Mouse (Mus musculus) heart, embryonic 14.5 days (tissue): ENCODE data around the gene Kdm2b. TPM values are rescaled to one million over a fixed set of nuclear protein-coding genes. Genes with fewer than 3 reads are reported as not detected.

Source experiments
- ATAC-seq: fragments of 200-750 bp; cut with Nextera tagmentation; 2 replicates; pipeline ENCODE4 v1.8.0; 2017; ENCODE audit warnings: low read depth, moderate TSS enrichment; ENCODE audit not compliant: insufficient number of reproducible peaks, insufficient read depth, low FRiP score
- H3K27ac ChIP-seq, 2 experiments: fragments of 200-500 bp in 1 of 2; fragments of 300-500 bp in 1 of 2; sonication (generic) in 1 of 2; replicated peaks in 1 of 2; 2 replicates each; pipeline ENCODE4 v1.5.1; 2012 to 2014; ENCODE audit warnings: low read depth in 2 of 2, low read length in 2 of 2, control low read depth in 1 of 2, mild to moderate bottlenecking in 1 of 2, mixed read lengths in 1 of 2; ENCODE audit not compliant: control insufficient read depth in 1 of 2, insufficient read depth in 1 of 2
- H3K27me3 ChIP-seq: fragments of 300-500 bp; sonication (generic); 2 replicates; pipeline ENCODE4 v1.6.1; 2014; ENCODE audit warnings: mild to moderate bottlenecking, low read length, control low read depth; ENCODE audit not compliant: control insufficient read depth, insufficient read depth
- H3K36me3 ChIP-seq: fragments of 300-500 bp; sonication (generic); 2 replicates; pipeline ENCODE4 v1.6.1; 2014; ENCODE audit warnings: mild to moderate bottlenecking, control low read depth, low read length, mixed read lengths; ENCODE audit not compliant: control insufficient read depth, insufficient read depth
- H3K4me1 ChIP-seq, 2 experiments: fragments of 200-500 bp in 1 of 2; fragments of 300-500 bp in 1 of 2; sonication (generic) in 1 of 2; 2 replicates each; pipeline ENCODE4 v1.6.1; 2012 to 2014; ENCODE audit warnings: low read length in 2 of 2, control low read depth in 1 of 2, mixed read lengths in 1 of 2; ENCODE audit not compliant: control insufficient read depth in 2 of 2, insufficient read depth in 2 of 2
- H3K4me2 ChIP-seq: fragments of 300-500 bp; sonication (generic); 2 replicates; pipeline ENCODE4 v1.6.1; 2014; ENCODE audit warnings: mild to moderate bottlenecking, low read length
- H3K4me3 ChIP-seq, 2 experiments: fragments of 200-500 bp in 1 of 2; fragments of 300-500 bp in 1 of 2; sonication (generic) in 1 of 2; 2 replicates each; pipeline ENCODE4 v1.5.1; 2012 to 2014; ENCODE audit warnings: low read length in 2 of 2, mild to moderate bottlenecking in 2 of 2, control low read depth in 1 of 2, low read depth in 1 of 2, moderate library complexity in 1 of 2; ENCODE audit not compliant: control insufficient read depth in 1 of 2, insufficient read depth in 1 of 2
- H3K9ac ChIP-seq: fragments of 300-500 bp; sonication (generic); 2 replicates; pipeline ENCODE4 v1.6.1; 2014; ENCODE audit warnings: mild to moderate bottlenecking, low read length
- H3K9me3 ChIP-seq: fragments of 300-500 bp; sonication (generic); 2 replicates; pipeline ENCODE4 v1.6.1; 2016; ENCODE audit warnings: low read length, control low read depth; ENCODE audit not compliant: control insufficient read depth
- WGBS: fragments of 180-500 bp; shearing (Covaris S2); extraction: QIAGEN DNeasy Blood & Tissue Kit; methylation state at CpG from one replicate; pipeline ENCODE4 v1.1.7; 2014; 5-methylcytosine and 5-hydroxymethylcytosine counted together
- polyA plus RNA-seq: library from polyadenylated mRNA; unstranded; fragments of >200 nt; fragmentation: Nextera tagmentation; extraction: Ambion mirVana; gene quantifications from 2 replicates; pipeline ENCODE4 v1.2.1, GENCODE M21; 2014

Gene Kdm2b
- polyA plus RNA-seq, 1 experiment from 2014 or later, result 24.2 TPM

- WGBS, result 91% methylated on average over 6 of the region's 6 CpGs
- peaks cover 9 to 18% of the 10 kb centered on the region in 2 experiments for H3K4me1 ChIP-seq
- H3K9me3 ChIP-seq, result no peaks in the 10 kb centered on the region
- H3K27ac ChIP-seq, result no peak overlapping the region
- H3K36me3 ChIP-seq, result no peaks in the 10 kb centered on the region
- no peak overlapping the region for H3K9ac ChIP-seq
- no peak overlapping the region for H3K4me2 ChIP-seq
- no peak overlapping the region for H3K4me3 ChIP-seq
- ATAC-seq, result no peak
- no peaks in the 10 kb centered on the region for H3K27me3 ChIP-seq
Observed at GRCm38 (mm10) chr5:123010806-123011205, 21.2 kb upstream of the Kdm2b start.

GRCm38 (mm10) chr5:123009873-123010272 lies 20.2 kb upstream of the Kdm2b start:
- no peak overlapping the region for H3K27ac ChIP-seq
- peaks cover 9 to 17% of the 10 kb centered on the region in 2 experiments for H3K4me1 ChIP-seq
- H3K9ac ChIP-seq, result no peak overlapping the region
- no peak for ATAC-seq
- 27% methylated on average over 11 of the region's 11 CpGs for WGBS
- H3K9me3 ChIP-seq, result no peaks in the 10 kb centered on the region
- no peak overlapping the region for H3K4me3 ChIP-seq
- H3K4me2 ChIP-seq, result no peak overlapping the region
- H3K36me3 ChIP-seq, result no peaks in the 10 kb centered on the region
- no peaks in the 10 kb centered on the region for H3K27me3 ChIP-seq

GRCm38 (mm10) chr5:123008877-123009493 lies 19.4 kb upstream of the Kdm2b start:
- no peak for ATAC-seq
- H3K4me2 ChIP-seq, result no peak overlapping the region
- no peak overlapping the region for H3K4me3 ChIP-seq
- 58% methylated on average over 7 of the region's 7 CpGs for WGBS
- H3K9me3 ChIP-seq, result no peaks in the 10 kb centered on the region
- no peak overlapping the region for H3K27ac ChIP-seq
- H3K9ac ChIP-seq, result no peak overlapping the region
- H3K36me3 ChIP-seq, result no peaks in the 10 kb centered on the region
- peaks cover 5 to 15% of the 10 kb centered on the region in 2 experiments; a peak in 3 of 4 replicates for H3K4me1 ChIP-seq
- no peaks in the 10 kb centered on the region for H3K27me3 ChIP-seq

- no peak overlapping the region for H3K27ac ChIP-seq
- no peaks in the 10 kb centered on the region for H3K27me3 ChIP-seq
- no peaks in the 10 kb centered on the region for H3K9me3 ChIP-seq
- peaks cover 5 to 13% of the 10 kb centered on the region in 2 experiments; a peak in 3 of 4 replicates for H3K4me1 ChIP-seq
- ATAC-seq, result no peak
- H3K9ac ChIP-seq, result no peak overlapping the region
- 53% methylated on average over 19 of the region's 19 CpGs for WGBS
- no peak overlapping the region for H3K4me3 ChIP-seq
- H3K36me3 ChIP-seq, result no peaks in the 10 kb centered on the region
- no peak overlapping the region for H3K4me2 ChIP-seq
Observed at GRCm38 (mm10) chr5:123005716-123006592, 16.3 kb upstream of the Kdm2b start.

- ATAC-seq, result no peak
- H3K4me2 ChIP-seq, result no peak overlapping the region
- peaks cover 0 to 4% of the 10 kb centered on the region in 2 experiments; a peak in 1 of 4 replicates for H3K4me1 ChIP-seq
- H3K4me3 ChIP-seq, result no peak overlapping the region
- H3K36me3 ChIP-seq, result 0 out of 2 replicates have a peak, but pooled peaks cover 11% of the 10 kb centered on the region
- no peak overlapping the region for H3K9ac ChIP-seq
- no peak overlapping the region for H3K27ac ChIP-seq
- no peaks in the 10 kb centered on the region for H3K27me3 ChIP-seq
- H3K9me3 ChIP-seq, result no peaks in the 10 kb centered on the region
- WGBS, result 47% methylated on average over 1 of the region's 1 CpGs
Observed at GRCm38 (mm10) chr5:123000901-123001300, 11.3 kb upstream of the Kdm2b start.

- 87% methylated on average over 18 of the region's 18 CpGs for WGBS
- H3K36me3 ChIP-seq, result 0 out of 2 replicates have a peak, but pooled peaks cover 11% of the 10 kb centered on the region
- no peak overlapping the region for H3K4me2 ChIP-seq
- H3K9me3 ChIP-seq, result no peaks in the 10 kb centered on the region
- peaks cover 5 to 12% of the 10 kb centered on the region in 2 experiments; a peak in 3 of 4 replicates for H3K4me1 ChIP-seq
- H3K9ac ChIP-seq, result no peak overlapping the region
- ATAC-seq, result no peak
- no peak overlapping the region for H3K27ac ChIP-seq
- H3K27me3 ChIP-seq, result no peaks in the 10 kb centered on the region
- H3K4me3 ChIP-seq, result no peak overlapping the region
Observed at GRCm38 (mm10) chr5:122997205-122998204, 7.9 kb upstream of the Kdm2b start.

GRCm38 (mm10) chr5:122994910-122995309 lies 5.3 kb upstream of the Kdm2b start:
- Histone ChIP-seq H3K9ac (0 out of 2 replicates have a peak overlapping the region, but pooled peaks have one; percentile 1), H3K27ac (peak overlapping the region; percentile 7 to 50; a peak in 2 of 4 replicates), H3K4me2 (peak overlapping the region; percentile 60; the same call in 1 of the 2 replicates), H3K27me3 (no peaks in the 10 kb centered on the region), H3K9me3 (no peaks in the 10 kb centered on the region), H3K4me1 (peaks cover 20 to 30% of the 10 kb centered on the region in 2 experiments), H3K36me3 (0 out of 2 replicates have a peak, but pooled peaks cover 11% of the 10 kb centered on the region), H3K4me3 (no peak overlapping the region)
- no peak for ATAC-seq
- 0% methylated on average over 1 of the region's 1 CpGs for WGBS
